Mouse (Mus musculus): Measurements from ENCODE around the gene Rasgrf1.
"Not testable (repeated sequence)": the region's sequence is repeated elsewhere in the genome, so short reads cannot be mapped to it uniquely, and the experiment has no call there.

DNA sequence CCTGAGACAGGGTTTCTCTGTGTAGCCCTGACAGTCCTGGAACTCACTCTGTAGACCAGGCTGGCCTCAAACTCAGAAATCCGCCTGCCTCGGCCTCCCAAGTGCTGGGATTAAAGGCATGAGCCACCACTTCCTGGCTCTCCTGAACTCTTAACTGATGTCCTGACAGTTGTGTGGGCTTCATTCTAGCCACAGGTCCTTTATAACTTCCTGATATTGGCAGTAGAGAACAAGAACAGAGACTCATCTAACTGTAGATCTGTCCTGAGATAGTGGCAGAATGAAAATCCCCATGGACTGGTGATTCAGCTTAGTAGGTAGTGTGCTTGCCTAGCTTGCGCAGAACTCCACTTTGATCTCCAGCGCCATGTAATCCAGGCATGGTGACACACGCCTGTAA is 151.2 kb downstream of the Rasgrf1 start:
- not testable (repeated sequence) for TF ChIP-seq CTCF, POLR2A (IDR thresholded peaks at IDR 0.05; ENCODE audit: extremely low read depth, insufficient read depth, low read length)

Data from cortical plate, adult 2 months (tissue).